Mouse (Mus musculus): Measurements from ENCODE around the gene Leng8. TPM values are rescaled to one million over a fixed set of nuclear protein-coding genes. Genes with fewer than 3 reads are reported as not detected.

The Leng8 gene
- polyA plus RNA-seq (2012; rRNA removed), result 525 and 530 TPM in 2 replicates

GRCm38 (mm10) chr7:4136771-4137531 is at the start of gene Leng8:
Gene Leng8 (plus strand): TSS chr7:4137039.

DNA sequence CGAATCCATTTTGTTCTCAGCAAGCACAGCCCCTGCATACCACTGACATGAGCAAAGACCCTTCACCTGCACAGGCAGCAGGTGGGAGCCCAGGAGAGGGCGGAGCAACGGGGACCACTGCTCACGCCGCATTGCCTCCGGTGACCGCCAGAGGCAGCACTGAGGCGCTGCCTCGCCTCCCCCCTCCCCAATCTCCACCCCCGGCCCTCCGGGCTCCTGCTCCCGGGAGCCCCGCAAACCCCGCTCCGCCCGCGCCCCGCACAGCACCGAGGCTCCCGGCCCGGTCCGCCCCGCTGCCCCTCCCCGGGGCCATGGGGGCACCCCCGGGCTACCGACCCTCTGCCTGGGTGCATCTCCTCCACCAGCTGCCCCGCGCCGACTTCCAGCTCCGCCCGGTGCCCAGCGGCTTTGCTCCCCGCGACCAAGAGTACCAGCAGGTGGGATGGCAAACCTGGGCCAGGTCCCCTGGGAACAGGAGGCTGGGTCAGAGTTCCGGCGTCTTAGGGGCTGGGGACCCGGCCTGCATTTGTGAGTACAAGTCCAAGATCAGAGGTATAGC is 17.4 kb upstream of the Leng8 start, which contains the start of gene Ttyh1:
TSS of gene Ttyh1 (plus strand) at position 65 of the 559 bp plus-strand sequence.

GRCm38 (mm10) chr7:4150059-4150541 is 13.3 kb downstream of the Leng8 start, which contains the start of gene Leng9:
Gene Leng9 (minus strand): TSS chr7:4150374.

GRCm38 (mm10) chr7:4164090-4164910 is 27.5 kb downstream of the Leng8 start, which contains the start of gene Cdc42ep5:
Gene Cdc42ep5 (minus strand): TSS chr7:4164860.

Other genes starting within 250 kb of the Leng8 start
- gene Gm14548, start 238.9 kb upstream of the Leng8 start, polyA plus RNA-seq (2012; rRNA removed), result 0.02 TPM in 1 of 2 replicates, not detected in the other
- 0.01 and 0.08 TPM in 2 replicates for gene Lilra6, start 221.5 kb upstream of the Leng8 start, polyA plus RNA-seq (2012; rRNA removed)
- 2.7 and 4.0 TPM in 2 replicates for gene Lair1, start 73.8 kb upstream of the Leng8 start, polyA plus RNA-seq (2012; rRNA removed)
- 170 and 219 TPM in 2 replicates for gene Ttyh1, start 17.6 kb upstream of the Leng8 start, polyA plus RNA-seq (2012; rRNA removed)
- 4.4 and 4.5 TPM in 2 replicates for gene Leng9, start 13.3 kb downstream of the Leng8 start, polyA plus RNA-seq (2012; rRNA removed)
- gene Cdc42ep5, start 27.8 kb downstream of the Leng8 start, polyA plus RNA-seq (2012; rRNA removed), result 8.3 and 19.8 TPM in 2 replicates
- 0.02 TPM in 1 of 2 replicates, not detected in the other for gene Lilra5, start 100.7 kb downstream of the Leng8 start, polyA plus RNA-seq (2012; rRNA removed)
- not detected in 2 replicates for gene Ncr1, start 200.7 kb downstream of the Leng8 start, polyA plus RNA-seq (2012; rRNA removed)

Data from central nervous system, embryonic 14 days (tissue).